Mouse (Mus musculus): Measurements from ENCODE around the gene Thsd4.
"Not testable (repeated sequence)": the region's sequence is repeated elsewhere in the genome, so short reads cannot be mapped to it uniquely, and the experiment has no call there.

Gene Thsd4

DNA sequence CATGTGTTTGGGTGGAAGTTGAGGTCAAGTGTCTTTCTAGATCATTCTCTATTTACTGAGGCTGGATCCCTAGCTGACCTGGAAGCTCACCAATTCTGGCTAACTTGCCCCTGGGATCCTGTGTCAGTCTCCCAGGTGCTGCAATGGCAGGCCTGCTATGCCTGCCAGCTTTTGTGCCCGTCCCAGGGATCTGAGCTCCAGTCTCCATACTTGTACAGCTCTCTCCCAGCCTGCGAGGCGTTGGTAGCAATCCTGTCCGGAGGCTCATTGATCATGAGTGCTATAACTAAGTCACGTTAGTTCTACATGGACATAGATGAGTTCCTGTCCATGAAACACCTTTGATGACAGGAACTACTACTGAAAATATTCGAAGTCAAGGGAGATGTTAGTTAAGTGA lies 578.0 kb downstream of the Thsd4 start:
- DNase-seq (ENCODE audit: low spot score): no peak

DNA sequence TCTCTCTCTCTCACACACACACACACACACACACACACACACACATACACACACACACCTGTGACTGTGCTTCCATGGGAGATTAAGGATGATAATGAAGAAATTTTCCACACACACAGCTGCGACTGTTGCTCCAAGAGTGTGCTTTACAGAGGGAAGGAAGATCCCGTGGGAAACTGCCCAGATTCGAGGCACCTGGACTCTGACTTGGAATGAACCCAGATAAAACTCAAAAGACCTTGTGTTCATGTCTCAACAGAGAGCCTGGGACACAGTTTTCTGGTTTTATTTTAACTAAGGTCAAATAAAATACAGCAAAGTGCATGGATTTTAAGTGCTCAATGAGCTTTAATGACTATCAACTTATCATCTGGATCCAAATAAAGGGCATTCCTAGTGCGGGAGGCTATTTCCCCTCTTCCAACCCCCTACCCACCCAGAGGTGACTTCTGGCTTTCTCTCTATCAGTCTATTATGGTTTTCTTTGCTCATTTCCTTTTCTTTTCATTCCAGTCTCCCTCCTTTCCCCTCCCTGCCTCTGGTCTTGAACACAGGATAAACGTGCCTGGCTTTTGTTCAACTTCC lies 579.3 kb downstream of the Thsd4 start:
- no peak for DNase-seq (ENCODE audit: low spot score)

GRCm38 (mm10) chr9:59941885-59942350 lies 579.9 kb downstream of the Thsd4 start:
- DNase-seq (ENCODE audit: low spot score): no peak

DNA sequence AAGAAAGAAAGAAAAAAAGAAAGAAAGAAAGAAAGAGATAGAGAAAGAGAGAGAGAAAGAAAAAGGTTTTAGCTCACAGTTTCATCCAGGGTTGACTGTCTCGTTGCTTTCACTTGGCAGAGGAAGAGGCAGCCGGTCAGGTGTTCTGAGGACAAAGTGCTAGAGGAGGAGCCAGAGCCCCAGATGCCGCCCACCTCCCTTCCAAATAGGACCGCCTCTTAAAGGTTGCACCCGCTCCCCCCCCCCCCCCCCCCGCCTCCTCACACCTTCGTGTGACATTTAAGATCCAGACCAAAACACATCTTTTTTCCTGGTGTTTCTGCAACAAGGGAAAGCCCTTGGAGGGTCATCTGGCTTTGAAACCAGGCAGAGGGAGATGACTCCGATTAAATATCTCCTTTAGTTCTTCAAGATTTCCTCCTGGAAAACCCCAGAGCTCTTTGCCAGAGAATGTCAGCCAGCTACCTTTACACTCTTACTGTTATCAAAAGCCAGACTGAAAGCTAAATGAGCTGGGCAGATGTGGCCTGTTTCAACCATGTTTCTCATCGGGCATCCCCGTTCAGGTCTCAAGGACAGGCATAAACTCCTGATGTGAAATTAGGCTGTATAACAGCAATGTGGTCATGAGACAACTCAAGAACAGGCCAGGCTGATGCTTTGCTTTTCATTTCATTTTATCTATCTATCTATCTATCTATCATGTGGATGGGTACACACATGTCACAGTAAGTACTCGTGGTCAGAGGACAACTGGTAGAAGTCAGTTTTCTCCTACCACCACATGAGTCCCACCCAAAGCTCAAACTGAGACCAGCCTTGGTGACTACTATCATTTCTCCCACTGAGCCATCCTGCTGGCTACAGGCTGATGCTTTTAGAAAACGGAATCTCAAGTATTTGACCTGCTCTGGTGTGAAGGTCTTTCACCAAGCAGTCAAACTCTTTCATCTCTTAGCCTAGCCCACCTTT lies 580.6 kb downstream of the Thsd4 start:
- no peak for DNase-seq (ENCODE audit: low spot score)

- DNase-seq (ENCODE audit: low spot score): no peak
These were observed 582.2 kb downstream of the Thsd4 start for GRCm38 (mm10) chr9:59939691-59940090.

DNA sequence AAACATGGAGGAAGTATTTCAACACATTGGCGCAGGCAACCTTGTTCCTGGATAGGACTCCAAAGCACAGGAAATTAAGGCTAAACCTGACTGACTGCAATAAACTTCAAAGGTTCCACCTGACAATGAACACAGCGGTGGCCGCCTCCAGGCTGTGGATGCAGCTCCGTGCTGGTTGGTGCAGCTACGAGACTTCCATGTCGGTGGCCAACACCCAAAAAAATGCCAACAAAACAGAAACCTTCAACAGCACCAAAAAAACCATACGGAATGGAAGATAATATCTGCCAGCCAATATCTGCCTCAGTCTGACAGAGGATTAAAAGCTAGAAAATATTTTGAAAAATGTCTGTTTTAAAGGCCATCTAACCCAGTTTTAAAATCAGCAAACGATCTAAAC lies 583.3 kb downstream of the Thsd4 start:
- no peak for DNase-seq (ENCODE audit: low spot score)

DNA sequence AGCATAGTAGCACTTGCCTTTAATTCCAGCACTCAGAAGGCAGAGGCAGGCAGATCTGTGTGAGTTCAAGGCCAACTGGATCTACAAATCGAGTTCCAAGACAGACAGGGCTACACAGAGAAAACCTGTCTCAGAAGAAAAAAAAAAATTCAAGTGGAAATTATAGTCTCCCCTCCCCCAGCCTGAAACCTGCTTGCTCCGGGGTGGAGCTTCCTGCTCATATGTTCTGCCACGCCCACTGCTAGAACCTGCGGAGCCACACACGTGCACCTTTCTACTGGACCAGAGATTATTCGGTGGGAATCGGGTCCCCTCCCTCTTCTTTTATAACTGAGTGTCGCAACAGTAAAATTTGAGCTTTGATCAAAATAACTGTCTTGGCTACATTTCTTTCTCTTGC lies 586.0 kb downstream of the Thsd4 start:
- not testable (repeated sequence) for DNase-seq (ENCODE audit: low spot score)

DNA sequence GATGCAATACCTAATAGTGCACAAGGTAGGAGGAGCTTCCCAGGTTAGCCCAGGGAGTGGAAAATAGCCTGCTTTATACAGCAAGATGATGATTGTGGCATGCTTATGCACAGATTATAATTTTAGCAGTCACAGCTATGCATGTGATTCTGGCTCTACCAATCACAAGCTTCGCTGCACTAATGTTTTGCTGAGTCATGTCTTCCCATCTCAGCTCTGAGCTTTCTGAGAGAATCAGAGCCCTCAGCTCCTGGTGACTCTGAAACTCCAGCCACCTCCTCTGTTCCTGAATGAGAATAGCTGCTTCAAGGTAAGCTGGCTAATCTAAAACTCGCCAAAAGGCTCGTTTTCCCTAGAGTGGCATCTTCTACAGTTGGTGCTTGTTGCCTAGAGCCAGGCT lies 591.6 kb downstream of the Thsd4 start:
- DNase-seq (ENCODE audit: low spot score): no peak
